Mouse (Mus musculus) midbrain, postnatal 0 days (tissue): ENCODE measurements around the gene Coq9. TPM values are rescaled to one million over a fixed set of nuclear protein-coding genes. Genes with fewer than 3 reads are reported as not detected.
A peak's percentile ranks its signal among the peaks of the same experiment; 100 is the strongest.

Source experiments
- ATAC-seq: fragments of 200-750 bp; cut with Nextera tagmentation; 2 replicates; pipeline ENCODE4 v1.8.0; 2017; ENCODE audit warnings: moderate number of reproducible peaks, mild to moderate bottlenecking, moderate TSS enrichment, moderate library complexity; ENCODE audit not compliant: low FRiP score
- DNase-seq: peaks from one replicate; pipeline ENCODE4 v3.0.0-alpha.2; 2015; ENCODE audit warnings: low spot score
- H3K27ac ChIP-seq: fragments of 300-500 bp; sonication (generic); 2 replicates; pipeline ENCODE4 v1.5.1; 2014; ENCODE audit warnings: low read depth, mild to moderate bottlenecking, low read length, mixed read lengths
- H3K27me3 ChIP-seq: fragments of 300-500 bp; sonication (generic); 2 replicates; pipeline ENCODE4 v1.6.1; 2014; ENCODE audit warnings: low read length, control low read depth, mixed read lengths; ENCODE audit not compliant: insufficient read depth
- H3K36me3 ChIP-seq: fragments of 300-500 bp; sonication (generic); 2 replicates; pipeline ENCODE4 v1.6.1; 2014; ENCODE audit warnings: low read length, control low read depth, mixed read lengths; ENCODE audit not compliant: insufficient read depth
- H3K4me1 ChIP-seq: fragments of 300-500 bp; sonication (generic); 2 replicates; pipeline ENCODE4 v1.6.1; 2014; ENCODE audit warnings: mild to moderate bottlenecking, control low read depth, antibody characterized with exemption, low read length, mixed read lengths; ENCODE audit not compliant: insufficient read depth
- H3K4me2 ChIP-seq: fragments of 300-500 bp; sonication (generic); 2 replicates; pipeline ENCODE4 v1.6.1; 2014; ENCODE audit warnings: low read depth, mild to moderate bottlenecking, low read length, mixed read lengths; ENCODE audit not compliant: poor library complexity, severe bottlenecking
- H3K4me3 ChIP-seq: fragments of 300-500 bp; sonication (generic); 2 replicates; pipeline ENCODE4 v1.5.1; 2014; ENCODE audit warnings: low read depth, mild to moderate bottlenecking, low read length, moderate library complexity
- H3K9ac ChIP-seq: fragments of 300-500 bp; sonication (generic); replicated peaks from 2 replicates; pipeline ENCODE4 v1.6.1; 2014; ENCODE audit warnings: mild to moderate bottlenecking, low read length, moderate library complexity, mixed read lengths; ENCODE audit not compliant: poor library complexity, severe bottlenecking
- H3K9me3 ChIP-seq: fragments of 300-500 bp; sonication (generic); 2 replicates; pipeline ENCODE4 v1.6.1; 2016; ENCODE audit warnings: low read length, control low read depth
- CTCF ChIP-seq: IDR thresholded peaks from 2 replicates; pipeline ENCODE4 v1.5.1; 2016; ENCODE audit warnings: antibody characterized with exemption, mild to moderate bottlenecking
- WGBS: fragments of 180-500 bp; shearing (Covaris S2); extraction: QIAGEN DNeasy Blood & Tissue Kit; methylation state at CpG from one replicate; pipeline ENCODE4 v1.1.7; 2014; 5-methylcytosine and 5-hydroxymethylcytosine counted together
- polyA plus RNA-seq: library from polyadenylated mRNA; unstranded; fragments of >200 nt; fragmentation: Nextera tagmentation; extraction: Ambion mirVana; gene quantifications from 2 replicates; pipeline ENCODE4 v1.2.1, GENCODE M21; 2015
- total RNA-seq: library from RNA; depleted of rRNA; stranded (reverse); fragments of >200 nt; gene quantifications from 2 replicates; pipeline ENCODE4 v1.2.3, GENCODE M21; 2014

The Coq9 gene
- total and polyA plus RNA-seq, 2 experiments from 2014 or later, result 46.5 to 101 TPM

- Histone ChIP-seq H3K36me3 (no peaks in the 10 kb centered on the region), H3K4me3 (no peak overlapping the region), H3K27ac (no peak overlapping the region), H3K27me3 (no peaks in the 10 kb centered on the region), H3K4me1 (no peaks in the 10 kb centered on the region), H3K9me3 (no peaks in the 10 kb centered on the region), H3K9ac (no peak overlapping the region), H3K4me2 (no peak overlapping the region)
- TF ChIP-seq CTCF, result peak; percentile 66
- 46% methylated on average over 14 of the region's 14 CpGs for WGBS
- ATAC-seq (no peak), DNase-seq (no peak)
Measured at GRCm38 (mm10) chr8:94801293-94802095, 36.6 kb upstream of the Coq9 start.

- no peaks in the 10 kb centered on the region for H3K27me3 ChIP-seq
- no peak overlapping the region for H3K27ac ChIP-seq
- DNase-seq (no peak), ATAC-seq (no peak)
- no peak for TF ChIP-seq CTCF
- 86% methylated on average over 4 of the region's 4 CpGs for WGBS
- no peak overlapping the region for H3K4me3 ChIP-seq
- no peaks in the 10 kb centered on the region for H3K4me1 ChIP-seq
- no peaks in the 10 kb centered on the region for H3K9me3 ChIP-seq
- H3K36me3 ChIP-seq, result no peaks in the 10 kb centered on the region
- no peak overlapping the region for H3K9ac ChIP-seq
- H3K4me2 ChIP-seq, result no peak overlapping the region
Measured at GRCm38 (mm10) chr8:94802375-94802774, 35.7 kb upstream of the Coq9 start.

GRCm38 (mm10) chr8:94803551-94803950 lies 34.6 kb upstream of the Coq9 start:
- ATAC-seq, result no peak
- no peak for TF ChIP-seq CTCF
- H3K27me3 ChIP-seq, result no peaks in the 10 kb centered on the region
- 77% methylated on average over 6 of the region's 6 CpGs for WGBS
- no peaks in the 10 kb centered on the region for H3K4me1 ChIP-seq
- DNase-seq, result no peak
- no peak overlapping the region for H3K4me2 ChIP-seq
- H3K9ac ChIP-seq, result no peak overlapping the region
- H3K4me3 ChIP-seq, result no peak overlapping the region
- H3K27ac ChIP-seq, result no peak overlapping the region
- no peaks in the 10 kb centered on the region for H3K36me3 ChIP-seq
- H3K9me3 ChIP-seq, result no peaks in the 10 kb centered on the region

GRCm38 (mm10) chr8:94804546-94805340 lies 33.4 kb upstream of the Coq9 start:
- H3K9ac ChIP-seq, result no peak overlapping the region
- DNase-seq (no peak), ATAC-seq (no peak)
- no peaks in the 10 kb centered on the region for H3K36me3 ChIP-seq
- no peak overlapping the region for H3K4me3 ChIP-seq
- TF ChIP-seq CTCF, result no peak
- H3K27ac ChIP-seq, result no peak overlapping the region
- no peak overlapping the region for H3K4me2 ChIP-seq
- no peaks in the 10 kb centered on the region for H3K4me1 ChIP-seq
- H3K9me3 ChIP-seq, result no peaks in the 10 kb centered on the region
- whole genome bisulfite sequencing, result 80% methylated on average over 10 of the region's 10 CpGs
- H3K27me3 ChIP-seq, result no peaks in the 10 kb centered on the region

GRCm38 (mm10) chr8:94805811-94806210 lies 32.3 kb upstream of the Coq9 start:
- Histone ChIP-seq H3K4me2 (no peak overlapping the region), H3K4me1 (no peaks in the 10 kb centered on the region), H3K36me3 (no peaks in the 10 kb centered on the region), H3K4me3 (no peak overlapping the region), H3K9ac (no peak overlapping the region), H3K9me3 (no peaks in the 10 kb centered on the region), H3K27me3 (no peaks in the 10 kb centered on the region), H3K27ac (no peak overlapping the region)
- TF ChIP-seq CTCF, result no peak
- no peak for DNase-seq
- WGBS, result 59% methylated on average over 4 of the region's 4 CpGs
- ATAC-seq, result no peak

- no peaks in the 10 kb centered on the region for H3K4me1 ChIP-seq
- H3K4me3 ChIP-seq, result no peak overlapping the region
- no peaks in the 10 kb centered on the region for H3K27me3 ChIP-seq
- H3K9me3 ChIP-seq, result no peaks in the 10 kb centered on the region
- DNase-seq, result no peak
- H3K36me3 ChIP-seq, result no peaks in the 10 kb centered on the region
- no peak overlapping the region for H3K27ac ChIP-seq
- TF ChIP-seq CTCF, result no peak
- H3K4me2 ChIP-seq, result no peak overlapping the region
- no peak overlapping the region for H3K9ac ChIP-seq
- ATAC-seq, result no peak
- 45% methylated on average over 7 of the region's 7 CpGs for WGBS
Measured at GRCm38 (mm10) chr8:94807506-94807905, 30.6 kb upstream of the Coq9 start.
